Mouse (Mus musculus) CH12.LX (cell line): ENCODE data around the gene Lcor. TPM values are rescaled to one million over a fixed set of nuclear protein-coding genes. Genes with fewer than 3 reads are reported as not detected.

ENCODE experiments used
- DNase-seq: peaks from one replicate; pipeline ENCODE4 v3.0.0-alpha.2; 2013; ENCODE audit errors: extremely low read depth
- H3K27ac ChIP-seq: 2 replicates; pipeline ENCODE4 v1.5.1; 2012; ENCODE audit warnings: low read depth, mild to moderate bottlenecking, control low read depth, moderate library complexity; ENCODE audit not compliant: insufficient read depth
- H3K27me3 ChIP-seq: replicated peaks from 2 replicates; pipeline ENCODE3; 2012; ENCODE audit warnings: inconsistent platforms
- H3K36me3 ChIP-seq, 2 experiments: replicated peaks in 1 of 2; 2 replicates each; pipeline versions ENCODE3 to v1.6.1; 2012; ENCODE audit warnings: inconsistent platforms in 1 of 2, low read length in 1 of 2, mild to moderate bottlenecking in 1 of 2, mixed read lengths in 1 of 2, moderate library complexity in 1 of 2; ENCODE audit not compliant: control insufficient read depth in 1 of 2, insufficient read depth in 1 of 2
- H3K4me1 ChIP-seq, 2 experiments: 2 replicates each; pipeline ENCODE4 v1.6.1; 2012; ENCODE audit warnings: inconsistent platforms in 1 of 2, moderate library complexity in 1 of 2; ENCODE audit not compliant: insufficient read depth in 2 of 2, control insufficient read depth in 1 of 2
- H3K4me2 ChIP-seq: 2 replicates; pipeline ENCODE4 v1.6.1; 2012; ENCODE audit warnings: low read depth, mild to moderate bottlenecking, control low read depth; ENCODE audit not compliant: poor library complexity, insufficient read depth, severe bottlenecking
- H3K4me3 ChIP-seq, 3 experiments: fragments of 150-350 bp in 1 of 3; sonication (generic) in 1 of 3; replicated peaks in 1 of 3; 2 replicates each; pipeline versions ENCODE3 to v1.5.1; 2011 to 2012; ENCODE audit warnings: low read depth in 2 of 3, low read length in 2 of 3, mild to moderate bottlenecking in 2 of 3, moderate library complexity in 2 of 3, control low read depth in 1 of 3, improper control_type of control experiment in 1 of 3, inconsistent platforms in 1 of 3, mixed read lengths in 1 of 3; ENCODE audit not compliant: poor library complexity in 1 of 3
- H3K79me2 ChIP-seq: replicated peaks from 2 replicates; pipeline ENCODE4 v1.6.1; 2012; ENCODE audit warnings: mild to moderate bottlenecking, moderate library complexity; ENCODE audit not compliant: control insufficient read depth, poor library complexity, insufficient read depth, severe bottlenecking; ENCODE audit errors: extremely low read depth
- H3K9ac ChIP-seq: 2 replicates; pipeline ENCODE4 v1.6.1; 2012; ENCODE audit warnings: low read depth, mild to moderate bottlenecking, control low read depth, moderate library complexity; ENCODE audit not compliant: insufficient read depth
- H3K9me3 ChIP-seq: replicated peaks from 2 replicates; pipeline ENCODE3; 2012; ENCODE audit warnings: low read length, inconsistent platforms, mixed read lengths
- CHD2 ChIP-seq: IDR thresholded peaks from 2 replicates; pipeline ENCODE4 v1.6.1; 2011; ENCODE audit warnings: low read length, improper control_type of control experiment
- EP300 ChIP-seq: IDR thresholded peaks from 2 replicates; pipeline ENCODE4 v1.6.1; 2011; ENCODE audit warnings: low read length, improper control_type of control experiment
- HCFC1 ChIP-seq: IDR thresholded peaks from 2 replicates; pipeline ENCODE4 v1.6.1; 2012; ENCODE audit warnings: low read depth, mild to moderate bottlenecking, inconsistent platforms, low read length, improper control_type of control experiment
- IRF4 ChIP-seq: IDR thresholded peaks from 2 replicates; pipeline ENCODE4 v1.6.1; 2014; ENCODE audit warnings: low read depth, mild to moderate bottlenecking, inconsistent platforms, low read length, improper control_type of control experiment
- KAT2A ChIP-seq: IDR thresholded peaks from 2 replicates; pipeline ENCODE4 v1.6.1; 2012; ENCODE audit warnings: low read length, improper control_type of control experiment, inconsistent platforms; ENCODE audit not compliant: insufficient replicate concordance
- MAZ ChIP-seq: IDR thresholded peaks from 2 replicates; pipeline ENCODE4 v1.6.1; 2012; ENCODE audit warnings: low read depth, mild to moderate bottlenecking, inconsistent platforms, low read length, improper control_type of control experiment, moderate library complexity
- MEF2A ChIP-seq: IDR thresholded peaks from 2 replicates; pipeline ENCODE4 v1.6.1; 2014; ENCODE audit warnings: low read depth, mild to moderate bottlenecking, inconsistent platforms, low read length, improper control_type of control experiment, borderline replicate concordance
- NELFE ChIP-seq: IDR thresholded peaks from 2 replicates; pipeline ENCODE4 v1.6.1; 2011; ENCODE audit warnings: low read depth, low read length, improper control_type of control experiment
- PAX5 ChIP-seq: IDR thresholded peaks from 2 replicates; pipeline ENCODE4 v1.6.1; 2012; ENCODE audit warnings: low read length, inconsistent platforms, mixed read lengths
- POLR2AphosphoS2 ChIP-seq: IDR thresholded peaks from 2 replicates; pipeline ENCODE4 v1.6.1; 2011; ENCODE audit warnings: low read depth, low read length, improper control_type of control experiment
- SMC3 ChIP-seq: IDR thresholded peaks from 2 replicates; pipeline ENCODE4 v1.6.1; 2011; ENCODE audit warnings: low read depth, low read length, improper control_type of control experiment
- TBP ChIP-seq: conservative IDR thresholded peaks from 2 replicates; pipeline ENCODE4 v1.6.1; 2011; ENCODE audit warnings: low read depth, low read length, improper control_type of control experiment
- TCF12 ChIP-seq: IDR thresholded peaks from 2 replicates; pipeline ENCODE4 v1.6.1; 2014; ENCODE audit warnings: low read depth, mild to moderate bottlenecking, inconsistent platforms, low read length, improper control_type of control experiment
- UBTF ChIP-seq: IDR thresholded peaks from 2 replicates; pipeline ENCODE4 v1.6.1; 2012; ENCODE audit warnings: low read depth, mild to moderate bottlenecking, inconsistent platforms, low read length, improper control_type of control experiment, moderate library complexity
- ZC3H11A ChIP-seq: IDR thresholded peaks from 2 replicates; pipeline ENCODE4 v1.6.1; 2012; ENCODE audit warnings: low read depth, mild to moderate bottlenecking, inconsistent platforms, low read length, improper control_type of control experiment
- ZMIZ1 ChIP-seq: IDR thresholded peaks from 2 replicates; pipeline ENCODE4 v1.6.1; 2012; ENCODE audit warnings: low read depth, mild to moderate bottlenecking, inconsistent platforms, low read length, improper control_type of control experiment
- ZNF384 ChIP-seq: IDR thresholded peaks from 2 replicates; pipeline ENCODE4 v1.6.1; 2012; ENCODE audit warnings: low read depth, low read length, improper control_type of control experiment, inconsistent platforms
- dilution Hi-C: fragments of 300-500 bp; cut with MboI; formaldehyde crosslinking; loops from 2 replicates; pipeline ENCODE4 v1.14.3; 2020; ENCODE audit warnings: low sequenced_read_pairs; ENCODE audit not compliant: extremely low pct_unique_long_range_greater_than_20kb, extremely low pct_ligation_motif_present
- in situ Hi-C: fragments of 300-500 bp; cut with MboI; formaldehyde crosslinking; loops from 3 replicates; pipeline ENCODE4 v1.14.3; 2019; ENCODE audit warnings: low sequenced_read_pairs, low pct_ligation_motif_present, low pct_unique_long_range_greater_than_20kb, mixed read lengths
- polyA plus RNA-seq: library from polyadenylated mRNA; unstranded; fragments of >175 nt; gene quantifications from 2 replicates; pipeline ENCODE4 v1.2.1, GENCODE M21; 2012; ENCODE audit warnings: low read depth; ENCODE audit not compliant: insufficient read length
- total RNA-seq, 2 experiments: library from RNA; depleted of rRNA; stranded (reverse); fragments of 300-350 nt in 1 of 2; fragments of >200 nt in 1 of 2; gene quantifications; 2 replicates each; pipeline ENCODE4 v1.2.3; 2012 to 2014

Lcor gene
- total and polyA plus RNA-seq, 3 experiments: 2.9 to 4.8 (median 3.4) TPM

DNA sequence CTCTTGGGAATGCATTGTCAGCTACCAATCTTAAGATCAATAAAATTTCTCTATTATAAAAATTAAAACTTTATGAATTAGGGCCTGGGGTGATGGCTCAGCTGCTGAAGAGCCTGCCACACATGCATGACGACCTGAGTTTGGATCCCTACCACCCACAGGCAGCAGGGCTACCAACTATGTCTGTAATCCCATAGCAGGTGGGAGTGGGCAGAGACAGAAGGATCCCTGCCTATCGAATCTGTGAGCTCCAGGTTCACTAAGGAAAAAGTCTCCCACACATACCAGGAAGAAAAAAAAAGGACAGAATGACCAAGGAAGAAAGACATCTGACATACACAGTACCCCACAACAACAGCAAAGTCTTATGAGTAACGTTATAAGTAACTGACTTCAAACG is 74.5 kb downstream of the Lcor start:
- Histone ChIP-seq H3K9ac (no peak overlapping the region), H3K4me1 (no peaks in the 10 kb centered on the region; a peak in 1 of 4 replicates), H3K9me3 (no peaks in the 10 kb centered on the region), H3K36me3 (peaks cover 24 to 54% of the 10 kb centered on the region in 2 experiments), H3K4me2 (no peak overlapping the region), H3K27me3 (no peaks in the 10 kb centered on the region), H3K79me2 (no peaks in the 10 kb centered on the region; the same call in 1 of the 2 replicates), H3K4me3 (no peak overlapping the region), H3K27ac (no peak overlapping the region)
- dilution Hi-C loops: no loop called here
- DNase-seq: no peak
- in situ Hi-C loops: no loop called here
- TF ChIP-seq UBTF: no peak
- no peak for TF ChIP-seq EP300
- no peak for TF ChIP-seq ZMIZ1
- TF ChIP-seq POLR2AphosphoS2: no peak
- no peak for TF ChIP-seq KAT2A
- TF ChIP-seq MEF2A: no peak
- no peak for TF ChIP-seq NELFE
- no peak for TF ChIP-seq HCFC1
- TF ChIP-seq CHD2: no peak
- no peak for TF ChIP-seq IRF4
- TF ChIP-seq TCF12: no peak
- TF ChIP-seq SMC3: no peak

DNA sequence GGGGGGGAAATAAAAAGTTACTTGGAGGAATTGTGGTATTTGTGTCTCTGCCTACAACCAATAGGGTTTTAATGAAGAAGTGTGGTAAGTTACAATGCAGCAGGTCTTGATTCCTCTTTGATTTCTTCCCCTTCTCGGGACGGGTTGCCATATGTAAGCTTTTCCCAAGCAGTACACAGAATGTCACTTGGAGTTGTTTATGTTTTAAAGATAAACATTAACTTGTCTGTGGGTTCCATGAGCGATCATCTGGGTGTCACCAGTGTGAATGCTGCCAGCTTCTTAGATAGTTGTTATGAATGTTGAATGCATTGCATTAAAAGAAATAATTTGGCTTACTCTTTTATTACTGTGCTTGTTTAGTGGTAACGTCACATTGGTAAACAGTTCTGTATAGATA is 75.1 kb downstream of the Lcor start:
- dilution Hi-C loops: no loop called here
- TF ChIP-seq HCFC1 (no peak), TBP (no peak), UBTF (no peak), MAZ (no peak), ZNF384 (no peak), IRF4 (no peak), ZC3H11A (no peak), PAX5 (no peak)
- Histone ChIP-seq H3K9ac (no peak overlapping the region), H3K36me3 (peaks cover 22 to 55% of the 10 kb centered on the region in 2 experiments), H3K4me1 (no peaks in the 10 kb centered on the region; a peak in 1 of 4 replicates), H3K4me3 (no peak overlapping the region), H3K27ac (no peak overlapping the region), H3K9me3 (no peaks in the 10 kb centered on the region), H3K4me2 (no peak overlapping the region), H3K79me2 (no peaks in the 10 kb centered on the region; the same call in 1 of the 2 replicates), H3K27me3 (no peaks in the 10 kb centered on the region)
- DNase-seq: no peak
- in situ Hi-C loops: no loop called here
